Mouse (Mus musculus): ENCODE results near the gene Gaa. TPM values are rescaled to one million over a fixed set of nuclear protein-coding genes. Genes with fewer than 3 reads are reported as not detected.
"Not testable (repeated sequence)": the region's sequence is repeated elsewhere in the genome, so short reads cannot be mapped to it uniquely, and the experiment has no call there.

Gaa gene
- total RNA-seq, 1 experiment from 2014 or later: 102 TPM

DNA sequence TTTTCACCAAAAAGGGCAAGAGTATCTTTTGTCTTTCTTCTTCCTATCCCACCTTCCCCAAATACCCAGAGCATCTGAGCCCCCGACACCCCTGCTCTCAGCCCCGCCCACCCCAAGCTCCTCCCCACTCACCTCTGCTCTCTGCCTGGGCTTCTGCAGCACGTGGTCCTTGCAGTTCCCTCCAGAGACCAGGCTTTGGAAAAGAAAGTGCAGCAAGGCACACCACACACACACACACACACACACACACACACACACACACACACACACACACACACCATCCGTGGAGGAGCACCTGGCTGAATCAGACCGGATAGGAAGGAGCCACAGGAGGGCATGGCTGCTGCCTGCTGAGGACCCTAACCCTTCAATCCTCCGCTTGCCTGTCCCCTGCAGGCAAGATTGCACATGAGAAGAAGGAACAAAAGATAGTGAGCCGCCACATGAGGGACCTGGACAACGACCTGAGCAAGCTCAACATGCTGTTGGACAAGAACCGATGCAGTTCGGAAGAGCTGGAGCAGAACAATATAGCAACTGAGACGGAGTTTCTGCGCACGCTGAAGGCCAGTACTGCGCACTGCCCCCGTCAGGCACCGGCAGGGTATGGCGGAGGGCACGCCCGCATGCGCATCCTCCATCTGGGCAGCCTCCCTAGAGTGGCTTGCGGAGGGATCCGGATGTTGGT, 14.7 kb upstream of the Gaa start:
- DNase-seq: peak; percentile 45

DNA sequence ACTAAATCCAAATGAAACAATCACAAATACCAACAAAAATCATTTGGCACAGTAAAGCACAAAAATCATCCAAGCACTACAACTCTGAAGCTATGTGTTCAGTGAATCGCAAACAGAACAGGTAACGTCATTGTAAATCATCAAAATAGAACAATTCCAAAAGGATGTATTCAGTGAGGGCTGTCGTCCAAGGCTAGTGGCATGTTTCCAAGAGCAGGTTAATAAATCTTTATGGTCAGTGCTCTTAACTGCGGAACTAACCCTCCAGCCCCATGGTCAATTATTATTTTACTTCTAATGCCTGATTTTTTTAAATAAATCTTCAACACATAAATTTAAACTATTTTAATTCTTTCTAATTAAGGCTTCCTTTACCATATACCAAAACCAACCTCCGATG, 11.1 kb upstream of the Gaa start:
- not testable (repeated sequence) for DNase-seq

DNA sequence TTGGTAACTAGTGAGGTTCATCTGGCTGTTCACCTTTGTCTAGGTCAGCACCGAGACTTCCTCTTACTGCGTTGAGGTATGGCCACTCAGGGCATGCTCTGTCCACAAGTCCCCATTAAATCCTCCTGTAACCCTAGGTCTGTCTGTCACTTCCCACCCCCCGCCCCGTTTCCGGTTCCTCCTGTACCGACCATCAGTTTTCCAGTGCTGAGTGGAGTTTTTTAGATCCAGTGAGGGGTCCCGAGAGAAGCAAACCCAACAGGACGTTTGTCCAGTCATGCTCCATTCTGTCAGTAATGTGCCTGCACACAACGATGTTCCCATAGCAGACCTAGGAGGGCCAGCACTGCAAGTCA, 9.5 kb upstream of the Gaa start:
- DNase-seq: no peak

DNA sequence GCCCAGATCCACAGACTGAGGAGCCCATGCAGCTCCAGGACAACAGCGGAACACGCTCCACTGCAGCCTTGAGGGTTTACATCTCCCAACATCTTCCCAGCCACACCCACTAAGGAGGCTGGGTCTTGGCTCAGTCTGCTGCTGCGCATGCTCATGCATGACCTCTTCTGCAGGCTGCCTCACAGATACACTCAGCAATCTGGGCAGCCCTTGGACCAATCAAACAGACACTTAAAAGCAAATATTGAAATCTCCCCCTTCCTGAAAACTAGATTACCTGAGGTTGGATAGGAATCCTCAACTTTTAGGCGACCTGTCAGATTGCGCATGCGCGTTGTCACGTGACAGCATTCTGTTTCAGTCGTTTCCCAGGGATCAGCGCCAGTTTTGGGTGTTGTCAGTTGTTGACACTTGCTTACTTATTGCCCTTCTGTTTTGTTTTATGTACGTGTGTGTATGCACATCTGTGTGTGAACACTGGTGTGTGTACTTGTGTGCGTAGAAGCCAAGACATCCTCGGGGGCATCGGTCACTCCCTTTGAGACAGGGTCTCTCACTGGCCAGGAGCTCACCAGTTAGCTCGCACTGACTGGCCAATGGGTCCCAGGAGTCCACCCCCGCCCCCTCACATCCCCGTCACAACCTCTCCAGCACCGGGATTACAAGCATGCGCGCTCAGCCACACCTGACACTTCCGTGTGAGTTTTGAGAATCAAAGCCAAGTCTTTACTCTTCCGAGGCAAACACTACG, 8.9 kb upstream of the Gaa start:
- DNase-seq: peak; percentile 61

DNA sequence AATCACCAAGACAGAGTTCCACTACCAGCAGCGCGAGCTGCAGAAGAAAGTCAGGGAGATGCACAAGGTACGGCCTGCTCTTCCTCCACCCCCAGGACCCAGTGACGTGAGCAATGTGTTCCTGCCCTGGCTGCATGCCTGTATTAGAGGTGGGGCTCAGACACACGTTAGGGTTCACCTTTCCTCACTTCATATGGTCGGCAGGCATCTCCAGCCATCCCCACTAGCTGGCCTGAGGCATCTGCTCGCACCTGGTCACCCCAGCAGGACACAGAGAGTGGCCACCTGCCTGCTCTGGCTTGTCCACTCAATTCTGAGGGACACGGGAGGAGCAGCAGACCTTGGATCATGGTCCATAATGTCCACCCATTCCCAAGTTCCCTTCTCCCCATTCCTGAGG, 7.7 kb upstream of the Gaa start:
- no peak for DNase-seq

DNA sequence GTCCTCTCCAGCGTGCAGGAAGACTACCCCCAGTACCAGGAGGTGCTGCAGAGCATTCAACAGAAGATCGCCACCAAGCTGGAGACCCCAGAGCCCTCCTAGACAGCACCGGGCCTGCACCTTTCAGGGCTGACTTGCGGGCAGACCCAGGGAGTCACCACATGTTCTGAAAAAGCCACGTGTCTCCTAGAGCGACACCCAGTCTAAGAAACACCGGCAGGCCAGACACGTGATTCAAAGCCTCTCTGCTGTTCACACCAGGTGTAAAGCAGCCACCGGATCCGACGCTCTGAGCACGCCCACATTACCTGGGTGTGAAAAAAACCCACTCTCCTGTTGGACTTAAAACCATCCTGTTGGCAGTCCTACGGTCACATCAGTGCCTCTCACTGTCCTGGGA, 3.3 kb upstream of the Gaa start:
- DNase-seq: no peak

DNA sequence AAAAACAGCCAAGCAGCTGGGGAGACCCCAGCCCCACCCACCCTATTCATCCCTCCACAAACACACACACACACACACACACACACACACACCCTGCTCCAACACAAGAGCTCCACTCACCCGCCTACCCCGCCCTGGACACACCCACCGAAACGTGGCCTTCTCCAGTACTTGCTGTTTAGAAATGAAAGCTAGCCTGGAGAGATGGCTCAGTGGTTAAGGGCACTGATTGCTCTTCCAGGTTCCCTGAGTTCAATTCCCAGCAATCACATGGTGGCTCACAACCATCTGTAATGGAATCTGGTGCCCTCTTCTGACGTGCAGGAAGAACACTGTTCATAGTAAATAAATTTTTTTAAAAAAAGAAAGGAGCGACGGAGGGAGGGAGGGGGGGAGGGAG, 1.9 kb upstream of the Gaa start:
- DNase-seq: no peak

DNA sequence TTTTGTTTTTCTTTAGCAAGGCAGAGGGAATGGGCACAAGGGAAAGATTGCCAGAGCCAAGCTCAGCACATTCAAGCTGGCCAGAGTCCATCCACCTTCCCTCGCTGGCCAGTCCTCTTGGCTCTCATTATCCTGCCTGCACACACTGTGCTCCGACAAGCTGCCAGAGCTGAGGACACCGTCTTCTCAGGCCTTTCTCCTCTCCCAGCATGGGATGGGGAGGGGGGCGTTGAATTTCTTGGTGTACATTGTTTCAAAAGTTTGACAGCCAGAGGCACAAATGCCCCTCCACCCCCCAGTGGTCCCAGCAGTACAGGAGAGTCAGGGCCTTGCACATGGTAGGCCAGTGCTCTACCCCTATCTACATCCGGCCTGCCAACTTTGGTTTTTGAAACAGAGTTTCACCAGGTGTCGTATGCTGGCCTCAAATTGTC, 429 bp upstream of the Gaa start:
- DNase-seq: peak; percentile 30

DNA sequence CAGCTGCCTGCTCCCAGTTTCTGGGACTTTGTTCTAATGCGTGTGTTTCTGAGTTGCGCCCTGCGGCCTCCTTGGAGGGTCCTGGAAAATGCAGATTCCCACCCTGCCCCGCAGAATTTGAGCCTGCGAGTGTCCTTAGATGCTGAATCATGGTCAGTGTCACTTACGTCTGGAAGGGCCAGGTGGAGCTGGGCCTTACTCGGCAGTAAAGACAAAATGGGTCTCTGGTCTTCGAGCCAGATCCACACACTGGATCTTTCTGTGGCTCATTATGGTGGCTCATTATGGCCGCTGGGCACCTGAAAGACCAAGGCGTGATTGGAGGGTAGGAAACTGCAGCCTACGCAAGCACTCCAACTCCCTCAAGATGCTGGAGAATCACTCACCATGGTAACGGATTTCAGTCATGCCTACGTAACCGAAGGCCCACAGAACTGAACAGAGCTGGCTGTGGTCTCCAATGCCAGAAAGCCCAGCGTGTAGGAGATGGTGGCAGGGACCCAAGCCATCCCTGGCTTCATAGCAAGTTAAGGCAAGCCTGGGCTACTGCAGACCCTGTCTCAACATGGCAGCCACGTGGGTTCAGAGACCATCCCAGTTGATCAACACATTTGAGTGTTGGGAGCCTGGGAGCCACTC, 989 bp downstream of the Gaa start:
- no peak for DNase-seq

DNA sequence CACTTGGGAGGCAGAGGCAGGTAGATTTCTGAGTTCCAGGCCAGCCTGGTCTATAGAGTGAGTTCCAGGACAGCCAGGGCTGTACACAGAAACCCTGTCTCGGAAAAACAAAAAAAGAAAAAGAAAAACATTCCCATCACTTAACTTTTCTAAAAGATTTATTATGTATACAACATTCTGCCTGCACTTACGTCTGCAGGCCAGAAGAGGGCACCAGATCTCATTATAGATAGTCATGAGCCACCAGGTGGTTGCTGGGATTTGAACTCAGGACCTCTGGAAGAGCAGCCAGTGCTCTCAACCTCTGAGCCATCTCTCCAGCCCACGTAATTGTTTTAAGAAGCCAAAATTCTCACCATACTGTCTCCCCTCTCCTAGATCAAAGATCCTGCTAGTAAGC, 4.8 kb downstream of the Gaa start:
- DNase-seq: not testable (repeated sequence)

DNA sequence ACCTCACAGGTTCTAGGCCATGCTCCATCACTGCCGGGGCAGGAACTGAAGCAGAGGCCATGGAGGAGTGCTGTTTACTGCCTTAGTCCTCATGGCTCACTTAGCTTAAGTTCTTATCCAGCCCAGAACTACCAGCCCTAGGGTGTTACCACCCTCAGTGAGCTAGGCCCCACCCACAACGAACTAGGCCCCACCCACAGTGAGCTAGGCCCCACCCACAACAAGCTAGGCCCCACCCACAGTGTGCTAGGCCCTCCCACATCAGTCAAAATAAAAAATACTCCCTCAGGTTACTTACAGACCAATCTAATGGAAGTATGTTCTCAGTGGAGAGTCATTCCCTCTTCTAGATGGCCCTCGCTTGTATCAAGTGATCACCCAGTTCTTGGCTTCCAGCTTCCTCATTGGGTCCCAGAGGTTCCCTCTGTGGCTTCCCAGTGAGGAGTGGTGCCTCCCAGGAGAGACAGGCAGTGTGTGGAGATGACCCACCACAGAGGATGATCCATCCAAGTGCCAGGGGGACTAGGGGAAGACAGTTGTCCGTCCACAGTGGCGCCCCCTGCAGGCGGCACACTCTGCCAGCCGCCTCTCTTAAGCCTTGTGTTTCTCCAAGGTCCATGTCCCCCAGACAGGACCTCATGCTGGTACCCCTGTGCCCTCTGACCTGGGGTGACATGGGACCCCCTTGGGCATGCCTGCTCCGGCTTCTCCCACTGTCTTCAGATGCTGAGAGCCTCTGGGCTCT, 5.7 kb downstream of the Gaa start:
- no peak for DNase-seq

DNA sequence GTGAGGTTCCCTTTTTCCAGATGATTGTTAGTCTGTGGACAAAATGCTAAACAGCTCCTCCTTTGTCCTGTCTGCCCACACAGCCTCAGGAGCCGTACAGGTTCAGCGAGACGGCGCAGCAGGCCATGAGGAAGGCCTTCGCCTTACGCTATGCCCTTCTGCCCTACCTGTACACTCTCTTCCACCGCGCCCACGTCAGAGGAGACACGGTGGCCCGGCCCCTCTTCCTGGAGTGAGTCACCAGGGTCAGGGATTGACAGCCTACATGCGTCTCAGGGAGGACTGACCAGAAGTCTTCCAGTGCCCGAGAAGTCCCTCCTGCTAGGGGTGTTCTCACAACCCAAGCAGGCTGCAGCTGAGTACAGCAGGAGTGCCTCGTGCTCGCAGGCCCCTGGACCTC, 13.3 kb downstream of the Gaa start:
- DNase-seq: no peak

DNA sequence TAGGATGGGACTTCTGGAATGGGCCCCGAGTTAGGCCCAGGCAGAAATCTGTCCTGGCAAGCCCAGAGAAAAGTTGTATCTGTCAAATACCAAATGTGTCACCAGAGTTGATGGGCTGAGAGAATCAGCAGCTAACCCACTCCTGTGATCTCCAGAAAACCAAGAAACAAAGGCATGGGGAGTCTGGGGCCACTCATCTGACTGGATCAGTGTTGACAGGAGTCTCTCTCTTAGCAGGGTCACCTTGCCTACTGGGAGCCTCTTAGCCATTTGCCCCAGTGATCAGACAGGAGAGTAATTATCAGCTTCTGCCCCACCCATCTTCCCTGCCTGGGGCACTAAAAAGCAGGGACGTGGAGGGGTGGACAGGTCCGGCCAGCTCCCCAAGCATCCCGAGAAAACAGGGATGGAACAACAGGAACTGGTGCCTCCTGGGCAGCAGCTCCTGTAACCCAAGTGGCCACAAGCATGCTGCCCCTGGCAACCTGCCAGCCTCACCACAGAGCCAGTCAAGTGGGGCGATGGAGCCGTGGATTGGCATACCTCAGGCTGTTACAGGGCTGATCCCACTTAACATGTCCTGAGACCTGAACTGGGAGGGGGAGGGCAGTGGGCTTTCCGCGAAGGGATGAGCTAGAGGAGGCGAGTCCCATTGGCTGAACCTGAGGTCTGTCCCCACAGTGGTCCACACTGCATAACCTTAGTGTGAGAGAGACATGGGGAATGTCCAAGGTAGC, 18.3 kb downstream of the Gaa start:
- peak; percentile 39 for DNase-seq

DNA sequence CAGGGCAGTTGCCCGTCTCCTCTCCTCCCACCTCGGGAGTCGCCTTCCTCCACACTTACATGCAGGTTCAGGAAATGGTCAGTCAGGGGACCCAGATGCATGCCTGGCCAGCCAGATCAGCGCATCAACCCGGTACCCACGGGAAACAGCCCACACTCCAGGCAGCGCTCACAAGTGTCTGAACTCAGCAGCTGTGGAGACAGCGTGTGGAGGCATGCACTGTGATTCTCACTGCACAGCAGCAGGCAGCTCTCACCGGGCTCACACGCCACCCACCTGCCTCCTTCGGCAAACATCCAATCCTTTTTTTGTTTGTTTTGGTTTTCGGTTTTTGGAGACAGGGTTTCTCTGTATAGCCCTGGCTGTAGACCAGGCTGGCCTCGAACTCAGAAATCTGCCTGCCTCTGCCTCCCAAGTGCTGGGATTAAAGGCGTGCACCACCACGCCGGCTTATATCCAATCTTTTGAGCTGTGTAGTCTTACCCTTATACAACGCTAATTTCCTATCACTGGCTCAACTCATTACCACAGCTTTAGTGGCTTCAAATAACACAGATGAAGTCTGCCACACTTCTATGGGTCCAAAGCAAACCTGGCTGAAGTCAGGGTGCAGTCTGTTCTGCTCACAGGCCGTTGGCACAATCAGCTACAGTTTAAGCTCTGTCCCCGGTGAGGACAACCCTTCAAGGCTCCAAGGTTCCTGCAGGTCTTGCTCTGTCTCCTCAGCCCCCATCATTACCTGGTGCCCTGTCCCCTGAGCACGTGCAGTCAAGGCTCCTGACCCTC, 19.7 kb downstream of the Gaa start:
- no peak for DNase-seq

DNA sequence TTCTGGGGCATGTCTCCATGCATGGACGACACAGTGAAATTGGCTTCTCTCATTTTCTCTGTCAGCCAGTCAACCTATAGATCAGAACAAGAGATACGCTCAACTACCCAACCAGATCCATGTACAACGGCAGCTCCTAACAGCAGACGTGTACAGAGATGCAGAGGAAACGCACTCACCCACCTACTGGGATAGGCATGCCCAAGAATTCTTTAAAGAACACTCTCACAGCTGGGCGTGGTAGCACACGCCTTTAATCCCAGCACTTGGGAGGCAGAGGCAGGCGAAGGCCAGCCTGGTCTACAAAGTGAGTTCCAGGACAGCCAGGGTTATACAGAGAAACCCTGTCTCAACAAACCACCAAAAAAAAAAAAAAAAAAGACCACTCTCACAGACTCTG, 25.2 kb downstream of the Gaa start:
- not testable (repeated sequence) for DNase-seq

DNA sequence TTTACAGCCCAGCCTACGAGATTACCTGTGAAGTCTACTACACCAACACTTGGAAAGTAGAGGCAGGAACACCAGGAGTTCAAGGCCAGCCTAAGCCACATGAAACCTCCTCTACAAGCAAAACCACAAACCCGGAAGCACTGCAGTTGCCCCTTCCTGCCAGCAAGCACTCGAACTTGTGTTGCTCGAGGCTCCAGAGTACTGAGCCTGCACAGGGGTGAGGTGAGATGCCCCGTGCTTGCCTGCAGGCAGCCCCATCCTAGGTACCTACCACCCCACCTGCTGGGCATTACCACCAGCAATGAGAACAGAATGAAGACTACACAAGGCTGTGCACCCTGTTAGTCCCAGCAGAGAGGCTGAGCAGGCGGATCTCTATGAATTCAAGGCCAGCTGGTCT, 30.3 kb downstream of the Gaa start:
- DNase-seq: no peak

DNA sequence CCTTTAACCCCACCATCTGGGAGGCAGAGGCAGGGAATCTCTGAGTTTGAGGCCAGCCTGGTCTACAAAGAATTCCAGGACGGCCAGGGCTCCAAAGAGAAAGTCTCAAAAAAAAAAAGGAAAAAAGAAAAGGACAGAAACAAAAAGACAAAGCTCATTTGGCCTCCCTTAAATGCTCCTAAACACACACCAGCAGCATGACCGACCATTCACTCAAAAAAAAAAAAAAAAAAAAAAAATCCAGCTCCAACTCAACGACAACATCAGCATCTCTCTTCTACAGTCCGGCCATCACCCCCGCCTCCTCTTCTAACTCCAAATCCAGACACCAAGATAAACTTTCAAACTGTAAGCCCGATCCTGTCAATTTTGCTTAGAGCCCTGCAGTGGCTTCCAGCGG, 31.2 kb downstream of the Gaa start:
- no peak for DNase-seq

DNA sequence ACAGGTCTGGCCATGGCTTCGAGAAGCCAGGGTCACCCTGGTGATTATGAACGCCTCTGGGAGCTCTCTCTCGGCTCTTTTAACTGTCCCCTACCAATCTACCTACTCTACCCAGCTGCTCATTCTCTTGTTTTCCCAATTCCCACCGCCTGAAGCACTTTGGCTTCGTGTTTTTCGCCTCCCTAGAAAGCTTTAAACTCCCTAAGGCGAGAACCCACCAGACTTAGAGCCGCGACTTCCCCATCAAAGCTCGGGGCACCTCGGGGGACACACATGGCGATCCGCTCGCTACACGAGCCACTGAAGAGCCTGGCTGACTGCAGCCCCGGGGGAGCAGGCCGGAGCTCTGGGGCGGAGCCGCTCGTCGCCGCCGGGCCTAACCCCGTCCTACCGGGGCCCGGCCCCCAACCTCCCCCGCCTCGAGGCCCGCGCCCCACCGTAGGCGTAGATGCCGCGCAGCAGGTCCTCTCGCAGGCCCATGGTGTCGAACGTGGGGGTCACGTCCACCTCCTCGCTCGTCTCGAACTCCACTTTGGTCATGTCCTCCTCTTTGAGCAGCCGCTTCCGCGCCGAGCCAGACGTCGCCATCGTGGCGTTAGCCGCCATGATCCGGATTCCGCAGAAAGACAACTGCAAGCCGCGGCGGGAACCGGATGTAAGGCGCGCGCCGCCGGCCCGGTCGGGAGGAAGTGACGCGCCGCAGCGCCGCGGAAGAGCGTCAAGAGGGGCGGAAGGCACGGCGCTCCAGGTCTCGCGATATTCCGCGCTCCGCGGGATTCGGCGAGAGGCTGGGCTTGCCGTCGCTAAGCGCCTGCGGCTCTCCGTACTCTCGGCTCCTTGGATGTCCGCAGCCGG, 31.9 kb downstream of the Gaa start, which contains the start of gene Eif4a3:
Eif4a3 (minus strand) TSS at position 699 of the 855 bp plus-strand sequence.
- peak; percentile 99 for DNase-seq

DNA sequence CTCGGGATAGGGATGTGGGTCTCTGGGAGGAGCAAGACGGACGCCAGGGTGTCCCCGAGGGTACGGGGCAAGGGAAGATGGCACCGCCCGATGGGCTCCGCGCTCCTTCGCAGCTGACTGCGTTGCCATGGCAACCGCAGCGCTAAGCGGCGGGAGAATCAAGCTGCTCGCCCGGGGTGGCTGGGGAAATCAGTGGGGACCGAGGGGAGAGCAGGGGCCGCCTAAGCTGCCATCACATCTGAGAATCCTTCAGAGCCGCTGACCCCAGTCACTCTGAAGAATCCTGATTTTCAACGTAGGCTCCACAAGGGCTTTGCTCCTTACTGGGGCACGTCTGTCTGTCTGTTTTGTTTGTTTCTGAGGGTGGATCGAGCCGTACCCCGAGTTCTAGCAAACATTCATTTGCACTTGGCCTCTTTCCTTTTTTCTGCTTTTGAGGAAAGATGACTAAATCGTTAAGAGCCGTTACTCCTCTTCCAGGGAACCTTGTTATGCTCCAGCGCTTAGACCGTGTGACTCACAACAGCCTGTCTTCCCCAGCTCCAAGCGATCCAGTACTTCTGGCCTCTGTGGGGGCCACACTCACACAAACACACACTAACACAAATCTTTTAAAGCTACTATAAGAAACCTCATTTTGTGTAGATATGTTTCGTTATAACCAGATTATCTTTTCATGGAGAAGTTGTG, 32.7 kb downstream of the Gaa start:
- DNase-seq: no peak

DNA sequence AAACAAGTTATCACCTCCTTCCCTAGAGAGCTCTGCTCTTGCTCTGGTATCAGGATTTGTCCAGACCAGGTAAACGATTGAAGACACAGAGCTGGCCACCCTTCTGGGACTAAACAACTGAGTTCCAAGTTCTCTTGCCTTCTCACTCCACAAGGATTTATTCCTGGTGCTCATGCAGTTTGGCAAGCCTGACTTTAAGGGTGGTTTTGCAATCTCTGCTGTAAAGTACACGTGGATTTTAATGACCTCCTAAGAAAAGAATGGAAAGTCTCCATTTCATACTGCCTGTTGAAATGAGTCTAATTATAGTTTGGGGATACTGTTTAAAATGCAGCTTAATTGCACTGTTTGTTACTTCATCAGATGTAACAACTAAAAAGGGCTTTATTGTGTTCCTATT, 33.3 kb downstream of the Gaa start:
- DNase-seq: no peak
